Mouse (Mus musculus) embryonic facial prominence, embryonic 14.5 days (tissue): Measurements from ENCODE around the gene Fxn. TPM values are rescaled to one million over a fixed set of nuclear protein-coding genes. Genes with fewer than 3 reads are reported as not detected.

Experiments used
- ATAC-seq: fragments of 200-750 bp; cut with Nextera tagmentation; 2 replicates; pipeline ENCODE4 v1.8.0; 2017; ENCODE audit warnings: low read depth, moderate number of reproducible peaks, moderate TSS enrichment
- DNase-seq: peaks from one replicate; pipeline ENCODE4 v3.0.0-alpha.2; 2015; ENCODE audit warnings: low spot score
- H3K27ac ChIP-seq: fragments of 300-500 bp; sonication (generic); replicated peaks from 2 replicates; pipeline ENCODE4 v1.5.1; 2014; ENCODE audit warnings: low read depth, mild to moderate bottlenecking, low read length, moderate library complexity
- H3K27me3 ChIP-seq: fragments of 300-500 bp; sonication (generic); replicated peaks from 2 replicates; pipeline ENCODE4 v1.6.1; 2014; ENCODE audit warnings: low read length; ENCODE audit not compliant: control insufficient read depth, insufficient read depth
- H3K36me3 ChIP-seq: fragments of 300-500 bp; sonication (generic); 2 replicates; pipeline ENCODE4 v1.6.1; 2014; ENCODE audit warnings: low read length, mixed read lengths; ENCODE audit not compliant: control insufficient read depth, insufficient read depth
- H3K4me1 ChIP-seq: fragments of 300-500 bp; sonication (generic); 2 replicates; pipeline ENCODE4 v1.6.1; 2014; ENCODE audit warnings: antibody characterized with exemption, low read length; ENCODE audit not compliant: control insufficient read depth, insufficient read depth
- H3K4me2 ChIP-seq: fragments of 300-500 bp; sonication (generic); 2 replicates; pipeline ENCODE4 v1.6.1; 2014; ENCODE audit warnings: low read depth, mild to moderate bottlenecking, low read length, moderate library complexity, mixed read lengths
- H3K4me3 ChIP-seq: fragments of 300-500 bp; sonication (generic); 2 replicates; pipeline ENCODE4 v1.5.1; 2014; ENCODE audit warnings: low read depth, mild to moderate bottlenecking, low read length
- H3K9ac ChIP-seq: fragments of 300-500 bp; sonication (generic); 2 replicates; pipeline ENCODE4 v1.6.1; 2014; ENCODE audit warnings: low read depth, mild to moderate bottlenecking, low read length, moderate library complexity, mixed read lengths
- H3K9me3 ChIP-seq: fragments of 300-500 bp; sonication (generic); 2 replicates; pipeline ENCODE4 v1.6.1; 2016; ENCODE audit warnings: low read length; ENCODE audit not compliant: control insufficient read depth
- WGBS: fragments of 180-500 bp; shearing (Covaris S2); extraction: QIAGEN DNeasy Blood & Tissue Kit; methylation state at CpG from one replicate; pipeline ENCODE4 v1.1.7; 2014; 5-methylcytosine and 5-hydroxymethylcytosine counted together
- polyA plus RNA-seq: library from polyadenylated mRNA; unstranded; fragments of >200 nt; fragmentation: Nextera tagmentation; extraction: Ambion mirVana; gene quantifications from 2 replicates; pipeline ENCODE4 v1.2.1, GENCODE M21; 2014

The Fxn gene
- 38.6 and 39.4 TPM in 2 replicates for polyA plus RNA-seq

DNA sequence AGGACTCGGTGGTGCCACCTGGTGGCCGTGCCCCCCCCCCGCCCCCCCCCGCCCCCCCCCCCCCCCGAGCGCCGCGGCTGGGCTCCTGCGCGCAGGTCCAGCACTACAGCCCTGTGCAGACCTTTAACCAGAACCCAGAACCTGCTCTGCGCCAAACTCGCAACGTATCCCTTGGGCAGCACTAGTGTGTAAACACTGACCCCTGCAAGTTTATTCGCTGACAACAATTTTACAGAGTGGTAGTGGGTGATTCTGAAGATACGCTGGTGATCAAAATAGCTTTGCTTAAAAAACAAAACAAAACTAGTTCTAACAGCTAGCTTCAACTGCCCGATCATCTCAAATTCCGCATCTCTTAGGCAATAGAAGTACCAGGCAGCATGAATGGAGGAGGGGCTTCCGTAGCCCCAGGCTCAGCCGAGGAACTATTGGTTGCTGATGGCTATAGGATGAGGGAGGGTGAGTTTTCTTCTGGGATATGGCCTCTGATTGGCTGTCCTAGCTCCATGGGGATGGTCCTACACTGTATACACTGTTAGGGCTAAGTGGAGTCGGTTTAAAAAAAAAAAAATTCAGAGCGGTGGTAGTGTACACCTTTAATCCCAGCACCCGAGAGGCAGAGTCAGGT, at the start of gene Fxn:
Gene Fxn (minus strand): TSS at position 5 of the 628 bp plus-strand sequence.
- peak; percentile 94 for DNase-seq
- Histone ChIP-seq H3K27ac (peak within 1 kb of the TSS; percentile 90), H3K4me3 (peak within 1 kb of the TSS; percentile 70), H3K36me3 (no peaks in the 10 kb centered on the region), H3K4me1 (no peaks in the 10 kb centered on the region), H3K9me3 (no peaks in the 10 kb centered on the region), H3K4me2 (peak within 1 kb of the TSS; percentile 86), H3K9ac (peak within 1 kb of the TSS; percentile 84), H3K27me3 (no peaks in the 10 kb centered on the region)
- WGBS, result under 1% methylated on average over 13 of the region's 22 CpGs
- peak; percentile 95 for ATAC-seq

DNA sequence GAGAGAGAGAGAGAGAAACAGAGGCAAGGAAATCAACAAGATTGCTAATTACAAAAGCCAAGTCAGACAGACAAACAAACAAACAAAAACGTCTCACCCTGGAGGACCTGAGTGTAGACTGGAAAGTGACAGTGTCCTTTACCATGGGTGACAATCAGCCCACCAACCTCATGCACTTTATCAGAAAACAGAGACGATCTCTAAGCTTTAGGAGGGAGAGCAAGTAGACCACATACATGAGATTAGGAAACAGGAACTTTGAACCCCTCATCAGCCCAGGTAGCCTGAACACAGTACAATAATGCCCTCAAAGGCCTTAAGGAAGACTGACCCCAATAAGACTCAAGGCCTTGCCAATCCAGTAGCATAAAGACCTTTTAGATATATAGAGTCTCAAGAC, 47.5 kb upstream of the Fxn start:
- no peak overlapping the region for H3K4me2 ChIP-seq
- DNase-seq (no peak), ATAC-seq (no peak)
- no peak overlapping the region for H3K27ac ChIP-seq
- H3K36me3 ChIP-seq, result no peaks in the 10 kb centered on the region
- no peaks in the 10 kb centered on the region for H3K9me3 ChIP-seq
- H3K4me1 ChIP-seq, result no peaks in the 10 kb centered on the region
- H3K27me3 ChIP-seq, result no peaks in the 10 kb centered on the region
- H3K4me3 ChIP-seq, result no peak overlapping the region
- H3K9ac ChIP-seq, result no peak overlapping the region
- 66% methylated on average over 2 of the region's 2 CpGs for WGBS

DNA sequence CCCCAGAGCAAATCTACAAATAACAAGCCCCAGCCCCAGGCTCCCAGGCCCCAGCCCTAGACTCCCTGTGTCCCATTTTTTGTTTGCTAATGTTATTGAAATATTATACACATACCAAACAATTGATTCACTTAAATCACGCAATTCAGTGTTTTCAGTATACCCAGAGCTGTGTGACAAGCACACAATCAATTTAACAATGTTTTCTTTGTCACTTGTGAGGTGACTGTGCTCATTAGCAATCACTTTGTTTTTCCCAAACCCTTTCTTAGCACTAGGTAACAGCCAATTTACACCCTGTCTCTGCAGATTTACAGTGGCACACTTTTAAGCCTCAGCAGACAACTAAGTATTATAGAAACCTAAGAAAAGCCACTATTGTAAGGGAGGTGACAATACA, 46.6 kb upstream of the Fxn start:
- Histone ChIP-seq H3K4me2 (no peak overlapping the region), H3K9me3 (no peaks in the 10 kb centered on the region), H3K9ac (no peak overlapping the region), H3K27ac (no peak overlapping the region), H3K27me3 (no peaks in the 10 kb centered on the region), H3K36me3 (no peaks in the 10 kb centered on the region), H3K4me1 (no peaks in the 10 kb centered on the region), H3K4me3 (no peak overlapping the region)
- DNase-seq, result no peak
- WGBS, result 42% methylated on average over 1 of the region's 1 CpGs
- no peak for ATAC-seq

DNA sequence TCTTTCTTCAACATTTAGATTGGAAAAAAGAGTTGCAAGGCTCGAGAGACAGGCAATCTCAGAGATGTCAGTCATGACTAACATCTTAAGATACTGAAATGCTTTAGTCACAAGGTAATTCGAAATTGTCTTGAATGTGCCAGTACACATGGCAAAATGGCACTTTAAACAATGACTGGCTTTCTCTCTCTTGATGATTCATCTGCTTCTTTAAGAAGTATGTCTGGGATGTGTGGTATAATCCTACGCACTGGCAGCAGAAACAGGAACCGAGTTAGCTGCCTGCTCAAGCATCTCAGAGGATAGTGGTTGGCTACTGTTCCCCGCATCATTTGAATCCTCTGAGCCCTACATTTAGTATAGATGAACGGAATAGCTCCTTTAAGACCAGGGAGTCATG, 45.3 kb upstream of the Fxn start:
- no peak overlapping the region for H3K9ac ChIP-seq
- no peaks in the 10 kb centered on the region for H3K27me3 ChIP-seq
- WGBS, result 75% methylated on average over 6 of the region's 6 CpGs
- H3K9me3 ChIP-seq, result no peaks in the 10 kb centered on the region
- DNase-seq (no peak), ATAC-seq (no peak)
- H3K4me1 ChIP-seq, result no peaks in the 10 kb centered on the region
- no peak overlapping the region for H3K4me3 ChIP-seq
- H3K36me3 ChIP-seq, result no peaks in the 10 kb centered on the region
- H3K27ac ChIP-seq, result no peak overlapping the region
- H3K4me2 ChIP-seq, result no peak overlapping the region

GRCm38 (mm10) chr19:24323841-24324613, 43.6 kb upstream of the Fxn start:
- no peak overlapping the region for H3K4me2 ChIP-seq
- H3K27ac ChIP-seq, result no peak overlapping the region
- no peaks in the 10 kb centered on the region for H3K36me3 ChIP-seq
- ATAC-seq (no peak), DNase-seq (peak; percentile 50)
- H3K9ac ChIP-seq, result no peak overlapping the region
- no peak overlapping the region for H3K4me3 ChIP-seq
- H3K4me1 ChIP-seq, result no peaks in the 10 kb centered on the region
- 13% methylated on average over 10 of the region's 10 CpGs for WGBS
- H3K27me3 ChIP-seq, result no peaks in the 10 kb centered on the region
- no peaks in the 10 kb centered on the region for H3K9me3 ChIP-seq

- no peaks in the 10 kb centered on the region for H3K4me1 ChIP-seq
- H3K4me2 ChIP-seq, result no peak overlapping the region
- no peak for ATAC-seq
- H3K9me3 ChIP-seq, result no peaks in the 10 kb centered on the region
- H3K9ac ChIP-seq, result no peak overlapping the region
- 77% methylated on average over 8 of the region's 8 CpGs for WGBS
- H3K36me3 ChIP-seq, result no peaks in the 10 kb centered on the region
- H3K27ac ChIP-seq, result no peak overlapping the region
- DNase-seq, result no peak
- no peak overlapping the region for H3K4me3 ChIP-seq
- no peaks in the 10 kb centered on the region for H3K27me3 ChIP-seq
Measured at GRCm38 (mm10) chr19:24321900-24322311, 41.5 kb upstream of the Fxn start.

DNA sequence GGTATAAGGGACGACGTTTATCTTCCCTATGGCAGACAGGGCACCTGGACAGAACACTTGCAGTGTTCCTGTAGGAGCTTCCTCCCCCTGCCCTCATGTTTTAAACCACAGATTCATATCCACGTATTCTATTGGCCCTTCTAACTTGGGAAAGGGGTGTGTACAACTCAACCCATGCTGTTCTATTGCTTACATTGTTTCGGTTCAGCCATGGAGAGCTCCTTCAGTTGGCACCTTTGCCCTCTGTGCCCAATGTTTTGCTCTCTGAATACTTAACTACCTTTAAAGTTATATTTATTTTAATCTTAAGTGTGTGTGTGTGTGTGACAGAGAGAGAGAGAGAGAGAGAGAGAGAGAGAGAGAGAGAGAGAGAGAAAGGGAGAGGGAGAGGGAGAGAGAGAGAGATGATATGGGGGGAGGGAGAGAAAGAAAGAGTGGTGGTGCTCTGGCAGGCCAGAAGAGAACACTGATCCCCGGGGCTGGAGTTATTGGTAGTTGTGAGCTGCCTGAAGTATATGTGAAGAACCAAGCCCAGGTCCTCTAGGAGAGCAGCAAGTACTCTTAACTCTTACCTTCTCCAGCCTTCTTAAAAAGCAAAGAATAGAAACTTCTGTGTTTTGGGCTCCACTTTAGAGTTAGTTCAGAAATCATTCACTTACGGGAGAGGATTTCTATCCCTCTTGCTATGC, 41.0 kb upstream of the Fxn start:
- WGBS, result 78% methylated on average over 6 of the region's 6 CpGs
- DNase-seq, result no peak
- Histone ChIP-seq H3K27ac (no peak overlapping the region), H3K4me1 (no peaks in the 10 kb centered on the region), H3K9ac (no peak overlapping the region), H3K36me3 (no peaks in the 10 kb centered on the region), H3K4me2 (no peak overlapping the region), H3K4me3 (no peak overlapping the region), H3K27me3 (no peaks in the 10 kb centered on the region), H3K9me3 (no peaks in the 10 kb centered on the region)
- no peak for ATAC-seq

DNA sequence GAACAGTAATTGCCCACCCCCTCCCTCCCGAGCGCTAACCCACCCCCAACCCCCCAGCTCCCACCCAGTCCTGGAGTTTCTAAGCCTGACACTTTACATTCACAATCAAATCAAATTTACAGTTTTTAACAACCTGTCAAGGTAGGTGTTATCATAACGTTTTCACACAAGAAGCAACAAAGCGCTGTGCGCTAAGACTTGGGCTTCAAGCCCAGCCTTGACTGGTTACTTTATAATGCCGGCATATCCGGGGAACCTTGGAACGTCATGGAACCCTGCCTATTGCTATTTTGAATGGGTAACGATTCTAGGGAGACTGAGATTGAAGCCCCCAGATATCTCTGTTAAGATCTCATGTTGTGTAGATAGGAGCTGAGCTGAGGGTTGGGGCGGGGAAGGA, 37.8 kb upstream of the Fxn start:
- Histone ChIP-seq H3K36me3 (no peaks in the 10 kb centered on the region), H3K9ac (no peak overlapping the region), H3K9me3 (no peaks in the 10 kb centered on the region), H3K27me3 (no peaks in the 10 kb centered on the region), H3K4me2 (no peak overlapping the region), H3K4me1 (no peaks in the 10 kb centered on the region), H3K4me3 (no peak overlapping the region), H3K27ac (no peak overlapping the region)
- DNase-seq (peak; percentile 24), ATAC-seq (no peak)
- 73% methylated on average over 10 of the region's 10 CpGs for WGBS
